Mouse (Mus musculus) Muller cell, postnatal 12 days (primary cell): ENCODE results near the gene Zfp422.

Source experiments
- DNase-seq: peaks from one replicate; pipeline ENCODE4 v3.0.0-alpha.2; 2015; ENCODE audit errors: inconsistent ontology term

Zfp422 gene

DNA sequence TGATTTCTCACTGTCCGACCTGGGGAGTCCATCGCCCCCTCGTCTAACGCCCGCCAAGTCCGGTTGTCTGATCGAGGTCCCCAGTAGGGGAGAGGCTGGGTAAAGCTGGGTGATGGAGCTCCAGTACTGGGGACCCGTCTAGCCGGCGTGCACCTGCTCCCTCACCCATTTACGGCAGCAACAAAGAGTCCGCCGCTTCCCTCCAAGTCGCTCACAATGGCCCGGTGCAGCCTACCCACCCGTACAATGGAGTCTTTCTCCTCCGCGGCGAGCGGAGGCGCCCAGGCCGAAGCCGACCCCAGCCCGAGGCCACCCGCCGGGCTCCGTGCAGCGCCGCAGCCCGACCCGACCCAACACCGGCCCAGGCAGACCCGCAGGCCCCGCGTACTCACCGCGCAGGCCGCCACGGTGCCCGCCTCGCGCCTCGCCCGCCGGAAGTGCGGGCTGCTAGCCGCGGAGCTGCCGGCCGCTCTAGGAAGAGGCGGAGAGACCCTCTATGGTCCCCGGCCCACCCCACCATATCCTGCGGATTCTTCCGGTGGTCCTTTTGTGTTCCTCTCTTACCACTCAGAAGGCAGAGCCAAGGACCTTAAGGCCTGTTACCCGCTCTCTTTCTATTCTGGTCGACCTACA, at the start of gene Zfp422:
Gene Zfp422, minus strand, starts transcription at position 461 of the 633 bp plus-strand sequence.
- DNase-seq, result peak; percentile 83

DNA sequence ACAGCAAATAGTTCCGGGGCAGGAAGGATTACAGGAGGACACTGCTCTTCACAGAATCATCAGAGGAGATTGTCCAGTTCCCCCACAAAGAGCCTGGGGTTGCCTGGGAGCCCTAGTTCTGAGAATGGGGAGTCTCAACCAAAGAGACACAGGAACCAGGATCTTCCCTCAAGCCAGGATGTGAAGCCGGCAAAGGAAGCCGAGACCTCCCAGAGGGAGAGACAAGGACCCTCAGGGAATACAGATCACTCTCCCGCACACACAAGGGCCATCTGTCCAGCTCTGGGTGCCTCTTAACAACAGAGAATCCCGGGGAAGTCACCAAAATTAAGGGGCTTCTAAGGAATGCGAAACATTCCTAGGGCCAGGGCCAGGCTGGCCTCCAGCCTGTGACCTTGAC, 48.5 kb upstream of the Zfp422 start:
- DNase-seq, result no peak

DNA sequence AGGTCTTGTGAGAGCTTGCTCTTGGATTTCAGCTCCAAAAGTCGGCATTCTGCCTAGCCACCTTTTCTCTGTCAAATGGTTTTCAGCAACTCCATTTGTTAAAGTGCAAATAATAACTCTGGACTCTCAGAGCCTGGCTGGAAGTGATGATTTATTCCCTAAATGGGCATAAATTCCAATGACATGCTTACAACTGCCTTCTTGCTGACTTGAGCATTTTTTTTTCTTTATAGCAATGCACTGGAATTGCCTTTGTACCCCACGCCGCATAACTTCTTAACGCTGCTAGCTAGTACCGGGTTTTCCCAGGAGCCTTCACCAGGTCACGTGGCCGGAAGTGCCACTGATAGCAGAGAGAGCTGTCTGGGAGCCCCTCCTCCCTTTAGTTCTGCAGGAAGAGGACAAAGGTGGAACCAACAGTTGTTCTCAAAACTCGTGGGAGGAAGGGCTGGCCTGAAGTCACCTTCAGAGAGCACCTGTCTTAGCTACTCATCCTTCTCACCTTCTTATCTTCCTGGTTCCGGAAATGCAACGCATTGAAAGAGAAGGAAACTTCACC, 47.6 kb upstream of the Zfp422 start:
- DNase-seq, result no peak

DNA sequence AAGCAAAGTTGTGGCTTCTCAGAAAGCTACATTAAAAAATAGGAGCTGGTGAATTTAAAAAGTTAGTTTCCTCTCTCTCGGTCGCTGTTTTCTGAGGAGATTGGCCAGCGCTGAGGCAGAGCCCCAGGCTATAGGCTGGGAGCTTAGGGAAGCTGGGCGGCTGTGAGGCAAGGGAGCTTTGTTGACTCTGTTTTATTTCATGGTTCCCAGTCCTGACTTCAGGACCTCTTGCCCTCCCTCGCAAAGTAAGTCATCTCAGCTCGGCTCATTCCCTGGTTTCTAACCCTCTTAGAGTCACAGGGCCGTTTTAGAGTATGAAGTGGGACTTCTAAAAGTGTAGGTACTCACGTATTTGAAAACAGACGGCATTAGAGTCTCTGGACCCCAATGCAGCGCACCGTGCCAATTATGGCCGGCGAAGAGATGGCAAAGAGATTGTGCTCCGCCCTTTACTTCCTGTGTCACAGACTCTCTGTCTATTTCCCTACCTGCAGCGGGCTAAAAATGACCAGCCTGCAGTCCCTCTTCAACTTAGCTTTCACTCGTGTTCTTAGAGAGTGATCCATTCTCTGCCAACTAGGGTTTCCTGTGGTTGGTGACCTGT, 45.6 kb upstream of the Zfp422 start:
- DNase-seq, result no peak

DNA sequence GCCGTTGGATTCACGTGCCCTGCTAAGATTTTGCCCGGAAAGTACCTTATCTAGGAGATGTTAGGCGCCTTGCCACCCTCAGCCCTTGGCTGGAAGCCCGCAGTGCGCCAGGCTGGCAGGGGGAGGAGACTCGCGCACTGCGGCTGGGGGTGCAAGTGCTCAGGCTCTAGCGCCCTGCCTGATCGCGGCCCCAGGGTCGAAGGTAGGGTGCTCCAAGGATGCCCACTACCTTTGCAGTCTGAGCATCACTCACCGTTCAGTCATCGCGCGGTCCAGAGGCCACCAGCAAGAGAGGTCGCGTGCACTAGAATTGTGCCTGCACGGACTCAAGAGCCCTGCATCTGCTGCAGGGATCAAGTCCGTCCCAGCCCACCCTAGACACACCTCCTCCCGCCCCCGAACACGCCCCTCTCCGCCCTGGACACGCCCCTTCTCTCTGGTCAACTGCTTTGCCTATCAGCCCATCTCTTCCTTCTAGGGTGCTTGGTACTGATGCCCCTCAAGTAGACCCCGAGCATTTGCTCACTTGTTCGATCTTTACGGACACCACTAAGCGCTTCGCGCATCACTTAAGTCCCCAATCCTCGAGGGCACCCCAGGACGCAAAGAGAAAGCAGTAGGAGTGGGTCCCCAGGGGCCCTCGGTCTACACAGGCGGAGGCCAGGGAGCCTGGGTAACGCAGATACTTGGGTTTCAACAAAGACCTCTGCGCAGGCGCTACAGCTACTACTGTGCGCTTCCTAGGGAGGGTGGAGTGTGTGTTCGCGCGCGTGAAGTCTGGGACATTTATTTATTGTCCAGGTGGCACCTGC, 44.9 kb upstream of the Zfp422 start, which contains the start of gene Rassf4:
Gene Rassf4, minus strand, starts transcription at position 482 of the 812 bp plus-strand sequence.
- DNase-seq, result peak; percentile 98

DNA sequence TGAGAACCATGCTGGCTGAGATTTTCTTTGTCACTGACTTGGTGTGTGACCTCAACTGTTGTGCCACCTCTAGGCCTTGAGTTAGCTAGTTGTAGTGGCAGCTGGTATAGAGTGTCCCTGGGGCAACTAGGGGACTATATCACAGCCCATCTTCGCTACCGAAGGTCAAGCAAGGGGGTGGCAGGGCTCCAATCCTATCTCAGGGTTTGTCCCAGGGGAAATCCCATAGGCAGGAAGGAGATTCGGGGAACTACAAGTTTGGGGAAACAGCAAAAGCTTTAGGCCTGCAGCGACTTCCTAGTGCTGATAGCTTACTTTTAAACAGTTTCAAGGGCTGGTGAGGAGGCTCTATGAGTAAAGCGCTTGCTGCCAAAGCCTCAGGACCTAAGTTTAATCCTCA, 43.5 kb upstream of the Zfp422 start:
- DNase-seq, result peak; percentile 51

DNA sequence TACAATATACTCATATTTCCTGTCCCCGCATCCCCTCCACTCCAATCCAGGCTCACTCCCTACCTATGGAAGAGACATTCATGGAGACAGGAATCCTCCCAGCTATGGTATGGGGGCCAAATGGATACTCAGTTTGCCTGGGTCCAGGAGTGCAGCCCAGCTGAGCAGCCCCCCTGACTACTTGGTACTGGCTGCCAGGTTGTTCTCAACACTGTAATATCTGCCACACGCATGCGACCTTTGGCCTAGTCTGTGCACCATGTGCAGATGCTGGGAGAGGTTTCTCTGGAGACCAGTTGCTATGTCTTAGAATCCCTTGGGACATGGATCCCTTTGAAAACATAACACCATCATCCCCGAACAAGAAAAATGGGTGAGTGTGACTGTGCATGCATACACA, 43.0 kb upstream of the Zfp422 start:
- DNase-seq, result peak; percentile 26

DNA sequence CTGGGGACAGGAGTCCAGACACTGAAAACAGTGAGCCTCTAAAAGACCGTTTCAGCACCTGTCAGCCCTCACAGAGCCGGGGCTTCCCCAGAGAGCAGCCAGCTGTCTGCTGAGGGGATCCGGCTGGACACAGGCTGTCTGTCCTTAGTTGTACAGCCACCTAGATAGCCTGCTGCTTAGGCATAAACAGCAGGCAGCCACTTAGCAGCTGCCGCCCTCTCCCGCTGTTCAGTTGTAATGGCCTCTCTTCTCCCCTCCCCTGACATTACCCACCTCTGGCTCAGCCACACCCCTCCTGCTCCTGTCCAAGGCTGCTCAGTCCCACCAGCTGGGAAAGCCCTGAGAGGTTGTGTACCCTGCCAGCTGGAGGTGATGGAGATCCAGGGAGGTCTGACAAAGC, 42.2 kb upstream of the Zfp422 start:
- DNase-seq, result peak; percentile 66

DNA sequence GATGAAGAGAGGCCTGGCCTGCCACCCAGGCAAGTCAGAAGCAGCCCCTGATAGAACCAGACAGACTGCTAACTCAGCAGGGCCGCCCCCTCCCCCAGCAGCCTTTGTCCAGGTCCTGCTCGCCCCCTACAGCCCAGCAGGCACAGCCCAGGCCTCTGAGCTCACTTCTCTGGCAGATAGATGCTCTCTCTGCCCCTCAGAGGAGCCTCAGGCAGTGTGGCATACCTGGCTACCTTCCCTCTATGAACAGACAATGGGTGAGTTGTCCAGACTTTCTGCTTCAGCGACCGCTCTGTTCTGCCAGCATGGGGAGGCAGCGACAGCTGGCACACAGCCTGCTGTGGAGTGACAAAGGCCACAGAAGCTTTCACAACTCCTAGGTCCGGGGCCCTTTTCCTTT, 41.3 kb upstream of the Zfp422 start:
- DNase-seq, result peak; percentile 92

DNA sequence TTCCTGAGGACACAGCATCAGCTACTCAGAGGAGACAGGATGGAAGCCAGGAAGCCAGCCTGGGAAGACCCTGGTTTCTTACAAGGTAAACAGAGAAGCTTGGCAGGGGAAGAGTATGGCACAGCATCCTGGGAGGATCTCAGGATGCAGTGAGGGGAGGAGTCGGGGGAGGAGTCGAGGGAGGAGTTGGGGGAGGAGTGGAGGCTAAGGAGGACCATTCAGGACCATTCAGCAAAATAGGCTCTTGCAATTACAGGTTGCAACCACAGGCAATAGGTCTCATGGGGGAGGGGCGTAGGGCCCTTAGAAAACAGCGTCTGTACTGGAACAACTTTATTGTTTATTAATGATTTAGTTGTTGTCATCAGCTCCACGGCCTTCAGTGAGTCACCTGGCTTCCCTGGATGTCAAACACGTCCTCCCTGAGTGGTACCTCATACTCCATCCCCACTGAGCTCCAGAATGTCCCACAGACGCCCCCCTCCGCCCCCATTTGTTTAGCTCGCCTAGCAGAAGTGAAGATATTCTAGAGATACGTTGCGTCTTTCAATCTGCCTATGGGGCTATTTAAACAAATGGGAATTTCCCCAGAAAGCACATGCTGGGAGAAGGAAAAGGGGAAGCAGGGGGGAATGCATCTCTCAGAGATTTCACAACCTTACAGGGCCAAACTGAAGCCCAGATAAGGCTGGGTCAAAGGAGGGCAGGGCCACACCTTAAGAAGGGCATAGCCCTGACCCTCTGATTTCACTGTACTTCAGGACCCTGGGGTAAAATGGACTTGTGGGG, 40.1 kb upstream of the Zfp422 start:
- peak; percentile 35 for DNase-seq

DNA sequence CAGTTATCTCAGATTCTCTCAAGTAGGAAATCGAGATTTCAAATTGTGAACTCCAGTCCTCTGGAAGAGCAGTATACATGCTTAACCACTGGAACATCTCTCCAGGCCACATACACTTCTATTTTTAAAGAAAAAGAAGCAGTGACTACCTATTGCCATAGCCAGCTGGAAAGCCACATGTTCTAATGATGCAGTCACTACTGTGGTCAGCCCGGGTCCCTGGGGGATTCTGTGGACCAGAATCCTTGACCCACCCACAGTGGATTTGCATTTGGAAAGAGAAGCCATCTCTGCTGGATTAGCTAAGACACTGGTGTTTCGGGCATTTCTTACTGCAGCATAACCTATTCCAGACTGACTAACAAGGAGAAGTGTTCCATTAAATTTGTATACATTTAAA, 38.6 kb upstream of the Zfp422 start:
- no peak for DNase-seq

DNA sequence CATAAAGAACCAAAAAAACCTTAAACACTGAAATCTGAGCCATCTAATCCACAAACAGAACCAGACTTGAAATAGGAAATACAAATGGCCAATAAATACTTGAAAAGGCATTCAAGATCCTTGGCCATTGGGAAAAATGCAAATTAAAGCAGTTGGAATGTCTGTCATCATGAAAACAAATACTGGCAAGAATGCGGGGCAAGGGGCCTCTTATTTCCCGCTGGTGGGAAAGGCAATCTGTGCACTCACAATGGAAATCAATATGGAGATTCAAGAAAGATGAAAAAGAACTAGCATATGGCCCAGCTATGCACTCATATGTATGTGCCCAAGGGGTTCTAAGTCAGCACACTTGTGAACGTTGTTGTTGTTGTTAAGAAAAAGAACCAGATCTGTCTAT, 38.1 kb upstream of the Zfp422 start:
- DNase-seq, result peak; percentile 61

DNA sequence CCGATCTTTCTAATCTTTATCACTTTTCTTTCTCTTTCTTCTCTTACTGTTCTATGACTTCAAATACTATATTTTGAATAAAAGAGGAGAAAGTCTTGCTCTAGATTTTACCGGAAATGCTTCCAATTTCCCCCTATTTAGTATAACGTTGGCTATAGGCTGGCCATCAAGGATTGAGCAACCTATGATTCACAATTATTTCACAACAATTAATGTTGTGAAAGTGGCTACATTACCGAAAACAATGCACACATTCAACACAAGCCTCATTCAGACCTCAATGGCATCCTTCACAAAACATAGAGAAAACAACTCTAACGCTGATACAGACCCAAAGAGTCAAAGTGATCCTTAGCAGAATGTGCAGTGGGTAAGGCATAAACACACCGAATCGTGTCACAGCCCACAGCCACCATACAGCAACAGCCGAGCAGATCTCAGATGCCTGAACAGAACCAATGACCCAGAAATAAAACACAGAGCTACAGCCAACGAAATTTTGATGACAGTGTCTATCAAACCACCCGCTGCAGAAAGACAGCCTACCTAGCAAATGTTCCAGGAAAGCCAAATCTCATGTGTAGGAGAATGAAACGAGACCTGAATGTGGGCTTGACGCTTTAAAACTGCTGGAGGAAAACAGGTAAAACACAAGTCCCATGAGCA, 37.4 kb upstream of the Zfp422 start:
- peak; percentile 51 for DNase-seq

DNA sequence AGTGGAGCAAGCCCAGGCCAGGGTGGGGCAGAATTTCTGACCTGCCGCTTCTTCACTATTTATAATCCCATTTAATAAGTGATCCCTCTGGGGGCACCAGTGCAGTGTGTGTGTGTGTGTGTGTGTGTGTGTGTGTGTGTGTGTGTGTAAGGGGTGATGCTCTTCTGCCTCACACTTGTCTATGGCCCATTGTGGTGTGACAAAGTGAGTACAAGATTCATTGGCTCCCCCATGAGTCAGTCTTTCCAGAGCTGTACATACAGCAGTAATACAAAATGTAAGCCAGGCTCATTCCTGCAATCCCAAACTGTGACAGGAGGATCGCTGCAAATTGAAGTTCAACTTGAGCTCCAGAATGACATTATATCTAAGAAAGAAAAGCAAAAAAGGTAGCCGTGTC, 36.0 kb upstream of the Zfp422 start:
- DNase-seq, result no peak

DNA sequence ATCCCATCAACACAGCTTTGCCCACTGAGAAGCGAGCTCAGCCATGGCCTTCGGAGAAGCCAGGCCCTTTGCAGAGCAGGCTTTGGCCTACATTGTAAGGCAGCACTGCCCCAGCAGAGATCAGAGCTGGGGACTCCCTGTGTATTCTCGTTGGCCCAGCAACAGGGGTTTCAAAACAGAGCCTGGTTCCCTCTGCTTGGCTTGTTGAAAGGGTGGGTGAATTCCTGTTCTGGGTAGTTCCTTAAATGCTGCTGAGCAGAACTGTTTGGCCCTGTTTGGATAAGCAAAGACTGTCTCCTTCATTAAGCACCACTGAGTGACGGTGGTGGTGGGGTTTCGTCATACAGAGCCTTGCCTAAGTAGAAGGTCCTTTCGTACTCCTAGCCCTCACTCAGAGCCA, 35.2 kb upstream of the Zfp422 start:
- no peak for DNase-seq

DNA sequence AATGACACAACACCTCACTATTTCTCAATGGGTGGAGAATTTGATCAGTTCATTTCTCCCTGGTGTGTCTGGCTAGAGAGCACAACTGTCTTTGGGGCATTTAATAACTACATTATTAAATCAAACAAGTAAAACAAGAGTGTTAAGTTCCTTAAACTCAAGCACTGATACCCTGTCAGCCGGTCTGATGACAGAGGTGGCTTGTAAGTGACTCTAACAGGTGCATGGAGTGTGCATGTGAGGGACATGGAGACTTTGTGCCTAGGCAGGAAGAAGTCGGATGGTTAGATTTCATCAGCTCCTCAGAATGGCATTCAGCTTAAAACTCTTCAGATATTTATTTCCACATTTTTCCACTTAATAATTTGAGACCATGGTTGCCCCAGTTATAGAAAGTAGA, 34.6 kb upstream of the Zfp422 start:
- DNase-seq, result no peak

DNA sequence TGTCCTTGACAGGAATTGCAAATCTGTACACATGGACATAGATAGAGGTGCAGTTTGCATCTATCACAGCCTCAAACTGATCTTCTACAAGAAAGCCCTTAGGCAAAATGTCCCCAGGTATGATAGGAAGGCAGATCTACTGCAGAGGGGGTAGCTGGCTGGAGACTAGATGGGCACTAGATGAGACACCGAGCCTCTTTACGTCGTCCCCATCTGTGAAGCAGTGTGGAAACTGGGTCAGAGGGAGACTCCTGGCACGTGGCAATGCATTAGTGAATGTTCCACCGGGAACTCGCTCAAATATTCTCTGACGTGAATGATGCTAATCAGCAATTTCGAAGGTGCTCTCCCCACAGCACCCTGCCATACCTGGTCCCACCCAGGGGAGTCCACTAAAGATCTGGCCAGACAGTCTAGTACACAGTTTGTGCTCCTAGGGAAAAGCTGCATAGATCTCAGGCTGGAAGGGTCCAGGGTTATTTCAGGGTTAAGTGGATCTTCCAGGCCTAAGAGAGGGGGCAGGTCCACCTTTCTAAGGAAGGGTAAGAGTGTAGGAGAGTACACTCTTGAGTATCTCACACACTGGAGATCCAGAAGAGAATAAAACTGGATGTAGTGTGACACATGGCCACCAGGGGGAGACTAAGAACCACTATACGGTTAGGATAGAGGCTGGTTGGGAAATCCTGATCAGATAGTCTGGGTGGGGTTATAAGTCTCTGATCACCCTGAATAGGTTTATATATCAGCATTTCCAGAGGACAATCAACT, 25.1 kb upstream of the Zfp422 start:
- DNase-seq, result peak; percentile 63

DNA sequence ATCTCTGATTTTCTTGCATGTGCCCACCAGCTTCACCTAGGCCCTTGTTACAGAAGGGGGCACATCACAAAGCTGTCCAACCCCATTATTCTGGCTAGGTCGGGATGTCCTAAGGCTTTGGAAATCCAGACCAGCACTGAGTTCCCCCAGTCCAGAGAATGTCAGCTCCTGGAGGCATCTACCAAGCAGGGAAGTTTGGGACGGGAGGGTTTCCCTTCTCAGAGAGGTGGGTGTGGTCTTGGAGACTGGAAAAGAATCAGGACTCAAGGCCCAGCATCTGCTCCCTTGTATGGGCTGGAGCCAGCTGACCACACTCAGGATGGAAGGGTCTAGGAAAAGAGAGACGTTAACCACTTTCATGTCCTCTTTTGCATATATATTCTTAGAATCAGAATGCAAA, 24.4 kb upstream of the Zfp422 start:
- no peak for DNase-seq

DNA sequence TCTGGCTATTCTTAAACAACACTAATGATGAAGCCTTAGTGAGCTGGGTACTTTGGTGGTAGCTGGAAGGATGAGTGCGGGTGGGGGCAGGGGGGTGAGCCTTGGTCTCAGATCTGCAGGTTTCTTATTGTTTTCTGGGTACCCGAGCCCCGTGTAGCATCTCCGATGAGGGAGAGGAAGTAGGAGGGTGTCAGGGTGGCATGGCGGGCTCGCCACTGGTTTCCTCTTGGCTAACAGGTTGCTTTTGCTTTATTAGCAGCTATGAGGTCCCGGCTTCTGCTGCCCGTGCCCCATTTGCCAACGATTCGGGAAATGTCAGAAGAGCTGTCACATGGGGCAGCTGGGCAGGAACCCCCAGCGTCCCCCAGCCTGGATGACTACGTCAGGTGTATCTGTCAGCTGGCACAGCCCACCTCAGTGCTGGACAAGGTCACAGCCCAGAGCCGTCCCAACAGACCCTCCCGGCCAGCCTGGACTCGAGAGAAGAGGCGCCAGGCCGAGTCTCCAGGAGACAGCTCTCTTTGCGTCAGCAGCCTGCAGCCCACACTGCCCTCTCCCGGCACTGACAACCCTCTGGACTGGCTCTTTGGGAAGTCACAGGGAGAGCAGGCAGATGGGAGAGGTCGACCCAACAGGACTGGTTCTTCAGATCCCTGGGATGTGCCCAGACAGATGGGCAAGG, 22.8 kb upstream of the Zfp422 start:
- no peak for DNase-seq

DNA sequence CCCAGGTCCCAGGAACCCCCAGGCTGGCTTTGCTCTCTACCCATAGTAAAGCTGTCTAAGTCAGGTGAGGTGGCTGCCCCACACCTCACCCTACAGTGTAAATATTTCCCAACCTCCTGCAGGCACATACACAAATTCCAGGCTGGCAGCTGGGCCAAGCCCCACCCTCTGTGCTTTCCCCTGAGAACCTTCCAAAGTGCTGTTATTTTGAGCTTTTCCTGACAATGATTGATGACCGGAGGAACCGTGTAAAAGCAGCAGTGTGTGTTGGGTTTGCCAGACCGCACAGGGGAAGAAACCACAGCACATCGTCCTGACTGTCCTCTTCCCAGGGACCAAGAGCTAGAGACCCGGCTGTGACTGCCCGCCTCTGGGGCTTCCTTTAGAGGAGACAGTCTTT, 21.6 kb upstream of the Zfp422 start, which contains the start of gene Depp1:
Gene Depp1, plus strand, starts transcription at position 204 of the 400 bp plus-strand sequence.
- no peak for DNase-seq
